Mouse (Mus musculus): ENCODE data around the gene Fut2.

Gene Fut2

GRCm38 (mm10) chr7:45598960-45599879 is 67.0 kb downstream of the Fut2 start:
- peak; percentile 66 for DNase-seq (ENCODE audit: low spot score)
